Mouse (Mus musculus): Measurements from ENCODE around the gene Tmem229b. TPM values are rescaled to one million over a fixed set of nuclear protein-coding genes. Genes with fewer than 3 reads are reported as not detected.
A peak's percentile ranks its signal among the peaks of the same experiment; 100 is the strongest.

The Tmem229b gene
- polyA plus RNA-seq, 1 experiment from 2014 or later: 5.7 TPM

- WGBS: 80% methylated on average over 1 of the region's 1 CpGs
- H3K4me1 ChIP-seq (replicated peaks; ENCODE audit: control insufficient read depth, insufficient read depth, low read length): no peaks in the 10 kb centered on the region
- H3K9ac ChIP-seq (ENCODE audit: low read length): no peak overlapping the region
- DNase-seq (ENCODE audit: low spot score) (no peak), ATAC-seq (replicated peaks; ENCODE audit: low FRiP score, low TSS enrichment, low read depth) (no peak)
- H3K27me3 ChIP-seq (replicated peaks; ENCODE audit: control insufficient read depth, insufficient read depth, low read length): no peaks in the 10 kb centered on the region
- H3K4me3 ChIP-seq (ENCODE audit: low read depth, low read length): no peak overlapping the region
- H3K36me3 ChIP-seq (ENCODE audit: control insufficient read depth, insufficient read depth, low read length): no peaks in the 10 kb centered on the region
- no peaks in the 10 kb centered on the region for H3K9me3 ChIP-seq (ENCODE audit: control insufficient read depth, low read length)
- H3K27ac ChIP-seq (ENCODE audit: low read depth): no peak overlapping the region
- H3K4me2 ChIP-seq (ENCODE audit: low read length): no peak overlapping the region
Observed at GRCm38 (mm10) chr12:79021902-79022301, 14.5 kb upstream of the Tmem229b start.

DNA sequence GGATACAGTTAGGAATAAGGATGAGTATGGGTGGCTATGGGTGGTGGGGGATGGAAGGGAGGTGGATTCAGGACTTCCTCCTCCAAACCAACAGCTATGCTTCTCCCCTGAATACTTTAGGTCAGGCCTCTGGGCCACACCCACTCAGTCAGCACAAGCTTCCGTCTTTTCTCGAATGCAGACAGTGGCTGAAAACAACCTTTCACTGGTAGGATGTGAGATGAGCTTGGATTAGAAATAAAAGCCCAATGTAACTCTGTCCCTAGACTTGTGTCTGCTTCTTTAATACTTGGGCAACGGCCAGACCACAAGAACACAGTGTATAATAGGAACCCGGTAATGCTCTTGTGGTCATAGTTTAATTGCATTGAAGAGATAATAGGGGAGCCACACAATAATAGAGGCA, 10.6 kb upstream of the Tmem229b start:
- Histone ChIP-seq H3K4me2 (ENCODE audit: low read length) (no peak overlapping the region), H3K27ac (ENCODE audit: low read depth) (no peak overlapping the region), H3K9me3 (ENCODE audit: control insufficient read depth, low read length) (no peaks in the 10 kb centered on the region), H3K4me1 (replicated peaks; ENCODE audit: control insufficient read depth, insufficient read depth, low read length) (no peaks in the 10 kb centered on the region), H3K9ac (ENCODE audit: low read length) (no peak overlapping the region), H3K4me3 (ENCODE audit: low read depth, low read length) (no peak overlapping the region), H3K36me3 (ENCODE audit: control insufficient read depth, insufficient read depth, low read length) (no peaks in the 10 kb centered on the region), H3K27me3 (replicated peaks; ENCODE audit: control insufficient read depth, insufficient read depth, low read length) (no peaks in the 10 kb centered on the region)
- DNase-seq (ENCODE audit: low spot score) (no peak), ATAC-seq (replicated peaks; ENCODE audit: low FRiP score, low TSS enrichment, low read depth) (no peak)
- 58% methylated on average over 4 of the region's 4 CpGs for WGBS

- Histone ChIP-seq H3K9ac (ENCODE audit: low read length) (no peak overlapping the region), H3K9me3 (ENCODE audit: control insufficient read depth, low read length) (no peaks in the 10 kb centered on the region), H3K4me3 (ENCODE audit: low read depth, low read length) (no peak overlapping the region), H3K36me3 (ENCODE audit: control insufficient read depth, insufficient read depth, low read length) (no peaks in the 10 kb centered on the region), H3K27ac (ENCODE audit: low read depth) (no peak overlapping the region), H3K4me1 (replicated peaks; ENCODE audit: control insufficient read depth, insufficient read depth, low read length) (no peaks in the 10 kb centered on the region), H3K4me2 (ENCODE audit: low read length) (no peak overlapping the region), H3K27me3 (replicated peaks; ENCODE audit: control insufficient read depth, insufficient read depth, low read length) (no peaks in the 10 kb centered on the region)
- ATAC-seq (replicated peaks; ENCODE audit: low FRiP score, low TSS enrichment, low read depth) (no peak), DNase-seq (ENCODE audit: low spot score) (no peak)
- 59% methylated on average over 5 of the region's 5 CpGs for WGBS
Observed at GRCm38 (mm10) chr12:79016109-79016508, 8.7 kb upstream of the Tmem229b start.

GRCm38 (mm10) chr12:79010569-79010968, 3.1 kb upstream of the Tmem229b start:
- H3K36me3 ChIP-seq (ENCODE audit: control insufficient read depth, insufficient read depth, low read length): no peaks in the 10 kb centered on the region
- no peak overlapping the region for H3K27ac ChIP-seq (ENCODE audit: low read depth)
- no peak overlapping the region for H3K4me2 ChIP-seq (ENCODE audit: low read length)
- ATAC-seq (replicated peaks; ENCODE audit: low FRiP score, low TSS enrichment, low read depth) (no peak), DNase-seq (ENCODE audit: low spot score) (no peak)
- no peaks in the 10 kb centered on the region for H3K9me3 ChIP-seq (ENCODE audit: control insufficient read depth, low read length)
- peaks cover 8% of the 10 kb centered on the region; the same call in 1 of the 2 replicates for H3K27me3 ChIP-seq (replicated peaks; ENCODE audit: control insufficient read depth, insufficient read depth, low read length)
- H3K9ac ChIP-seq (ENCODE audit: low read length): no peak overlapping the region
- WGBS: 42% methylated on average over 3 of the region's 3 CpGs
- H3K4me3 ChIP-seq (ENCODE audit: low read depth, low read length): no peak overlapping the region
- H3K4me1 ChIP-seq (replicated peaks; ENCODE audit: control insufficient read depth, insufficient read depth, low read length): no peaks in the 10 kb centered on the region; the same call in 1 of the 2 replicates

GRCm38 (mm10) chr12:79006478-79007125, 825 bp downstream of the Tmem229b start:
- Histone ChIP-seq H3K9me3 (ENCODE audit: control insufficient read depth, low read length) (no peaks in the 10 kb centered on the region), H3K4me1 (replicated peaks; ENCODE audit: control insufficient read depth, insufficient read depth, low read length) (no peaks in the 10 kb centered on the region; the same call in 1 of the 2 replicates), H3K4me2 (ENCODE audit: low read length) (peak overlapping the region; percentile 65), H3K36me3 (ENCODE audit: control insufficient read depth, insufficient read depth, low read length) (no peaks in the 10 kb centered on the region), H3K27ac (ENCODE audit: low read depth) (no peak overlapping the region; the same call in 1 of the 2 replicates), H3K27me3 (replicated peaks; ENCODE audit: control insufficient read depth, insufficient read depth, low read length) (peaks cover 11% of the 10 kb centered on the region), H3K4me3 (ENCODE audit: low read depth, low read length) (peak overlapping the region; percentile 81), H3K9ac (ENCODE audit: low read length) (peak overlapping the region; percentile 66)
- DNase-seq (ENCODE audit: low spot score) (peak; percentile 79), ATAC-seq (replicated peaks; ENCODE audit: low FRiP score, low TSS enrichment, low read depth) (peak; percentile 69)
- under 1% methylated on average over 50 of the region's 53 CpGs for WGBS

DNA sequence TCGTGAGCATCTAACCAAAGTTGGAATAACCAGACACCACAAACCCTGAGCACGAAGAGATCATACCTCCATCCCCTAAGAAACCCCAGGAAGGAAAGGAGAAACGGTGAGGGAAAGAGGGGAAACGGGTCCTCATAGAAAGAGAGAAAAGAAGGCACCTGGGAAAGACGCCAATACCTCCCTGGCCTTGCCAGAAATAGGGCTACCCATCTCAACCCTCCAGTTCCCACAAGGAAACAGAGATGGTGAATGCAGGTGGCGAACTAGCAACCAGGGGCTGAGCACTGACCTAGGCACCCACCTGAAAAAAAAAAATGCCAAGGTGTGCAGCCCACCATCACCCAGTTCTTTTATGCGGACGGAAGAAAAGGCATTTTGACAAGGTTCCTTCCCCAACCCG, 1.4 kb downstream of the Tmem229b start:
- H3K4me3 ChIP-seq (ENCODE audit: low read depth, low read length): peak overlapping the region; percentile 81
- H3K4me1 ChIP-seq (replicated peaks; ENCODE audit: control insufficient read depth, insufficient read depth, low read length): no peaks in the 10 kb centered on the region; the same call in 1 of the 2 replicates
- H3K27me3 ChIP-seq (replicated peaks; ENCODE audit: control insufficient read depth, insufficient read depth, low read length): peaks cover 11% of the 10 kb centered on the region
- H3K9ac ChIP-seq (ENCODE audit: low read length): no peak overlapping the region
- H3K27ac ChIP-seq (ENCODE audit: low read depth): no peak overlapping the region
- 32% methylated on average over 9 of the region's 9 CpGs for WGBS
- no peaks in the 10 kb centered on the region for H3K36me3 ChIP-seq (ENCODE audit: control insufficient read depth, insufficient read depth, low read length)
- H3K9me3 ChIP-seq (ENCODE audit: control insufficient read depth, low read length): no peaks in the 10 kb centered on the region
- H3K4me2 ChIP-seq (ENCODE audit: low read length): peak overlapping the region; percentile 65
- DNase-seq (ENCODE audit: low spot score) (no peak), ATAC-seq (replicated peaks; ENCODE audit: low FRiP score, low TSS enrichment, low read depth) (no peak)

DNA sequence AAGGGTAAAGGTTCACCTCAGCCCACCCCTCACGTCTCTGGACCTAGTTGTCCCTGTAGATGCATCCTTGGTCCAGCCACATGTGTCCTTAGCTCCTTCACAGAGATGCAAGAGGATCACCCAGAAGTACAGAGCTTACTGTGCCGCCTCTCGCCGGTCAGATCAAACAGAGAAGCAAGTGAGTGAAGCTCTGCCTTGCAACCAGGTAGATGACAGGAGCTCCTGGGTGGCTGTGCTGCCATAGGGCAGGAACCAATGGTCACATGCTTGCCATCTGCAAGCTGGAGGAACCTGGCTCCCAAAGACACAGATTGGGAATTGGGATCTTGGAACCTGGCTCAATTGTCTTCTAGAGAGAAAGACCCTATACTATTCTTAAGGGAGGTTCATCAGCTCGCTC, 2.0 kb downstream of the Tmem229b start:
- H3K9me3 ChIP-seq (ENCODE audit: control insufficient read depth, low read length): no peaks in the 10 kb centered on the region
- H3K4me1 ChIP-seq (replicated peaks; ENCODE audit: control insufficient read depth, insufficient read depth, low read length): no peaks in the 10 kb centered on the region; the same call in 1 of the 2 replicates
- ATAC-seq (replicated peaks; ENCODE audit: low FRiP score, low TSS enrichment, low read depth) (no peak), DNase-seq (ENCODE audit: low spot score) (no peak)
- H3K4me3 ChIP-seq (ENCODE audit: low read depth, low read length): no peak overlapping the region
- H3K36me3 ChIP-seq (ENCODE audit: control insufficient read depth, insufficient read depth, low read length): no peaks in the 10 kb centered on the region
- no peak overlapping the region for H3K27ac ChIP-seq (ENCODE audit: low read depth)
- H3K9ac ChIP-seq (ENCODE audit: low read length): no peak overlapping the region
- 84% methylated on average over 5 of the region's 5 CpGs for WGBS
- H3K27me3 ChIP-seq (replicated peaks; ENCODE audit: control insufficient read depth, insufficient read depth, low read length): peaks cover 11% of the 10 kb centered on the region
- no peak overlapping the region for H3K4me2 ChIP-seq (ENCODE audit: low read length)

- ATAC-seq (replicated peaks; ENCODE audit: low FRiP score, low TSS enrichment, low read depth): no peak
- peaks cover 11% of the 10 kb centered on the region for H3K27me3 ChIP-seq (replicated peaks; ENCODE audit: control insufficient read depth, insufficient read depth, low read length)
Observed at GRCm38 (mm10) chr12:79002978-79003377, 4.4 kb downstream of the Tmem229b start.

GRCm38 (mm10) chr12:79002406-79002805, 5.0 kb downstream of the Tmem229b start:
- Histone ChIP-seq H3K27me3 (replicated peaks; ENCODE audit: control insufficient read depth, insufficient read depth, low read length) (peaks cover 11% of the 10 kb centered on the region), H3K9me3 (ENCODE audit: control insufficient read depth, low read length) (no peaks in the 10 kb centered on the region), H3K9ac (ENCODE audit: low read length) (no peak overlapping the region), H3K4me2 (ENCODE audit: low read length) (no peak overlapping the region), H3K27ac (ENCODE audit: low read depth) (no peak overlapping the region), H3K4me3 (ENCODE audit: low read depth, low read length) (no peak overlapping the region), H3K4me1 (replicated peaks; ENCODE audit: control insufficient read depth, insufficient read depth, low read length) (no peaks in the 10 kb centered on the region; the same call in 1 of the 2 replicates), H3K36me3 (ENCODE audit: control insufficient read depth, insufficient read depth, low read length) (no peaks in the 10 kb centered on the region)
- WGBS: 83% methylated on average over 5 of the region's 5 CpGs
- ATAC-seq (replicated peaks; ENCODE audit: low FRiP score, low TSS enrichment, low read depth): no peak
- no peak for DNase-seq (ENCODE audit: low spot score)

More at GRCm38 (mm10) chr12:79002978-79003377, 4.4 kb downstream of the Tmem229b start:
- Histone ChIP-seq H3K4me1 (replicated peaks; ENCODE audit: control insufficient read depth, insufficient read depth, low read length) (no peaks in the 10 kb centered on the region; the same call in 1 of the 2 replicates), H3K36me3 (ENCODE audit: control insufficient read depth, insufficient read depth, low read length) (no peaks in the 10 kb centered on the region), H3K27ac (ENCODE audit: low read depth) (no peak overlapping the region), H3K9ac (ENCODE audit: low read length) (no peak overlapping the region), H3K9me3 (ENCODE audit: control insufficient read depth, low read length) (no peaks in the 10 kb centered on the region), H3K4me3 (ENCODE audit: low read depth, low read length) (no peak overlapping the region), H3K4me2 (ENCODE audit: low read length) (no peak overlapping the region)
- WGBS: 82% methylated on average over 3 of the region's 3 CpGs
- DNase-seq (ENCODE audit: low spot score): no peak
